Mouse (Mus musculus) brain, embryonic 18.5 days (tissue): ENCODE measurements at regions not wholly inside any gene's neighbourhood (a gene's known extent, or its start where the extent isn't known, plus 50 kb on each side); places are given as distances from the start of the nearest gene placed in this dataset.

Experiments
- DNase-seq: peaks from one replicate; pipeline ENCODE4 v3.0.0-alpha.2; 2012; ENCODE audit warnings: low read depth, low spot score

- peak; percentile 14 for DNase-seq
Observed at GRCm38 (mm10) chrX:150709416-150709815, 52.0 kb upstream of the Tro start.
